Mouse (Mus musculus) c-Kit-negative CD71-positive TER-119-positive erythroid progenitor cells, embryonic 14.5 days (primary cell): Measurements from ENCODE around the gene Ddah1.

Experiments
- DNase-seq: peaks from one replicate; pipeline ENCODE4 v3.0.0-alpha.2; 2013; ENCODE audit warnings: low read depth, low spot score

The Ddah1 gene

DNA sequence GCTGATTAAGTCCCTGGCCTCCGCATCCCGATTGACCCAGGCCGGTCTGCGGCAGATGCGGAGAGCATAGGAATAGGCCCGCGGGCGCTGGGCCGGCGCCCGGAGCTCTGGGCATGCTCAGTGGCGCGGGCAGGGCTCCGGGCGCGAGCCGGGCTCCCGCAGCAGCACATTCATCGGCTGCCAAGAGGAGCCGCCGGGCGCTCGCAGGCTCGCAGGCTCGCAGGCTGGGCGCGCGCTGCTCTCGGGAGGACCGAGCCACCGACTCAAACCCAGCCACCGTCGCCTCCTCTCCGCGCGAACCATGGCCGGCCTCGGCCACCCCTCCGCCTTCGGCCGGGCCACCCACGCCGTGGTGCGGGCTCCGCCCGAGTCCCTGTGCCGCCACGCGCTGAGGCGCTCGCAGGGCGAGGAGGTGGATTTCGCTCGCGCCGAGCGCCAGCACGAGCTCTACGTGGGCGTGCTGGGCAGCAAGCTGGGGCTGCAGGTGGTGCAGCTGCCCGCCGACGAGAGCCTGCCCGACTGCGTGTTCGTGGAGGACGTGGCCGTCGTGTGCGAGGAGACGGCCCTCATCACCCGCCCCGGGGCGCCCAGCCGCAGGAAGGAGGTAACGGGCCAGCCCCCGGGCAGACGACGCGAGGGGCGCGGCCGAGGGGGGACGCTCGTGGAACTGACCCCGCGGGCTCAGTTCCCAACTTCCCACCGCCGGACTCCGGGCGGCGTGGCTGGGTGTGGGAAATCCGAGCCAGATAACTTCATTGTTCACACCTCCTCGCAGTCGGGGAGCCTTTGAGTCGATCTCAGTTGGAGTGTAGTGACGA, at the start of gene Ddah1:
Gene Ddah1, plus strand, starts transcription at position 115 of the 818 bp plus-strand sequence.
- no peak for DNase-seq

- DNase-seq: no peak
Measured at GRCm38 (mm10) chr3:145715923-145716322, 42.6 kb upstream of the Ddah1 start.

DNA sequence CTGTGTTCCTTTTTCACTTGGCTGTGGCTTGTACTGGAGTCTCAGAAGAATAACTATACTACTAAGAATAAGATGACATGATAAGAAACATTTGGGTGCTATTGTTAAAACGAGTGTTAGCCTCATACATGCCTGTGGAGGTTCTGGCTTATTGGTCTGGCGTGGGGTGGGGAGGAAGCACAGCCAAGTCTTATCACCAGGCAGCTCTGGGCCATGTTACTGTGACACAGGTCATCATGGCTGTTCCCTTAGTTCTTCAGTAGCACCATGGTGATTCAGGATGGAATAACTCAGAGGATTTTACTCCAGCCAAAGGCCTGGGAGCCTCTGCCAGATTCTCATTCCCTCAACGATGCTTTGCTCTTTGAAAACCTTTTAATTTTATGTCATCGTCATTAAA, 38.8 kb upstream of the Ddah1 start:
- DNase-seq: no peak

DNA sequence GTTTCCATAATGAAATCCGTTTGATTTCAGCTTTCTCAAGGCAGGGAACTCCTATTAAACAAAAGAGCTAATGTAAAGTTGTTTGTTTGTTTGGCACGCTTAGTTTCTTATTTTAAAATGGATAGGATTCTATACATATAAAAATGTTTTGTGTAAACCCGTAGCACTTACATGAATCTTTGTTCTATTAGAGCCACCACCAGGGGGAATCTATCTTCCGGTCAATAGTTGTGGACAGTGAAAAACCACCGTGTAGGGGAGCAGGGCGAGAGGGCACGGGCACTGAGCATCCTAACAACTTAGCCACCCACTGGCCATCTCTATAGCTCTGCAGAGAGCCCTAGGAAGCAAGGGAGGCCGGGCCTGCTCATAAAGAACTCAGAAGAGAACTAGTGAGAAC, 33.4 kb upstream of the Ddah1 start:
- DNase-seq: no peak

DNA sequence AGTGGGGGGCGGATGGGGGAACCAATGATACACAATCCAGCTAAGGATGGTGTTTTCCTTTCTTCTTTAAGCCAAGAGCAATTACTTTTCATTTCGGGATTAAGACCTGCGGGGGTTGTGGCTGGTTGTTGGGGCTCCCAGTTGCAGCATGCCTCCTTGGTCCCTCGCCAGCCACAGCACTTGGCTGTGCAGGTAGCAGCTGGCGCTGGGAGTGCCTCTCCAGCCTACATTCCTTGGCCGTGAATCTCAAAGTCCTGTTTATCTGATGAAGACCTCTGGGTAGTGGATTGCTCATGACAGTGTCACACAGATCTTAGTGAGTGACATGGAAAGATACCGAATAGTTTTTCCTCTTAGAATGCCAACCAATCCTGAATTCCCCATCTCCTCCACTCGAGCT, 30.1 kb upstream of the Ddah1 start:
- no peak for DNase-seq

DNA sequence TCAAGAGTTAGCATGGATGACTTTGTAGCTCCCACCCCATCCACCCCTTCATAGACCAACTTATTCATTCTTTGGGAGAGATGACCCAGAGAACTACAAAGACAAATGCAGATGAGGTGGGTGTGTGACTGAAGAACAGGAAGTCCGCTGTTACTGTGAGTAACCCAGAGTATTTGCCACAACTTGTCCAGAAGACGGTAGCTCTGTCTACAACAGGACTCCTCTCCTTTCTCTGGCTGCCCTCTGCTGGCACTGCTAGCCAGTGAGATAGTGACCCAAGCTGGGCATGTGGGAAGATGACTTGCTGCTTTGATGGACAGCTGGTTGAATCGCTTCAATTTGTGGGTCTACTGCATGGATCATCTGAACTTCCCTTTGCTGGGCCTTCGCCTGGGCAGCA, 28.9 kb upstream of the Ddah1 start:
- DNase-seq: no peak

GRCm38 (mm10) chr3:145730092-145730491, 28.4 kb upstream of the Ddah1 start:
- DNase-seq: no peak

DNA sequence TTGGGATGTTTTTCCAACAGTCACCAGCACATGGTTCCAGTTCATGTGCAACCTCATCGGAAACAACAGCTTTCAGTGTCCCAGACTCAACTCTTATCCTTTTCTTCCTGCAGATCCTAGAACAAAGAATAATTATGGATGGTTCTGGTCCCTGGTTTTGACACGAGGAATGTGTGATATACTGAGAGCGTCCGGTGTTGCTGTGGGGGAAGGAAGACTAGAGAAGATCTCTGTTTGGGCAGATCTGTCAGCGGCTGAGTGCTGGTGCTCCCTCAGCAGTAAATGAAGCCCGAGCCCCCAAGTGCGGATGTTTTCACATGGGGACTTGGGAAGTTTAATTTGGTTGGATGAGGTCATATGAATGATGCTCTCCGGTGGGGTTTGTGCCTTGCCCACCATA, 23.6 kb upstream of the Ddah1 start:
- DNase-seq: no peak

GRCm38 (mm10) chr3:145736562-145736961, 21.9 kb upstream of the Ddah1 start:
- DNase-seq: no peak

DNA sequence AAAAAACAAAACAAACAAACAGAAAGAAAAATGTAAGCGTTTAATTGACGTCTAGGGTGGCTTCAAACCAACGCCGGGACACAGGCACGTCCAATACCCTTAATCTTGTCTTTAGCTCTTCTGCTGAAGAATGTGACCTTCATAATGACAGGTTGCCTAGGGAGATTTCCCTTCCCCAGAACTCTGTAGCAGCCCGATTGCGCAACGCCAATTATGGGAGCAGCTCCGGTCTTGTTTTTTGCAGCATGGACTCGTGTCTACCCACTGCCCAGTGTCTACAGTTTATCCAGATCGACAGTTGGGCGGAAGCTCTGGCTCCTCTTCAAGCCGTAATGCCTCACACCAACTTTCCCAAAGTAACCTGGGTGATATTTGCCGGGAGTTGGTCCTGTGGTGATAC, 19.8 kb upstream of the Ddah1 start:
- DNase-seq: no peak

- DNase-seq: no peak
Measured at GRCm38 (mm10) chr3:145739904-145740303, 18.6 kb upstream of the Ddah1 start.

DNA sequence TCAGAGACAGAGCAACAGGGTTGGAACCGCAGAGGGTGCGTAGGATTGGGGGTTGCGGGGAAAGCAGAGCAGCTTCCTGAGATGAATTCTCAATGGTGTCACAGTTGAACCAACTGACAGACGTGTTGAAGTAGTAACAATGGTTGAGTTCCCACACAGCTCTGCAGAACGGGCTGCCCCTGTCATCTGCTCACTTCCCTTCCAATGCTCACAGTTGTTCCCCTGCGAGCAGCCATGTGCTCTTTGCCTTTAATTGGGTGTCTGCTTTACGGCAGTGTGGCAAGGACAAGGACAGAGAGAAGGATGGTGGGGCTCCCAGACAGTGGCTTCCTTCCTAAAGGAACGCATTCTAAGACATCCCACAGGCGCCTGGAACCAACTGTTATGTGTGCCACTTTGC, 15.4 kb upstream of the Ddah1 start:
- no peak for DNase-seq

DNA sequence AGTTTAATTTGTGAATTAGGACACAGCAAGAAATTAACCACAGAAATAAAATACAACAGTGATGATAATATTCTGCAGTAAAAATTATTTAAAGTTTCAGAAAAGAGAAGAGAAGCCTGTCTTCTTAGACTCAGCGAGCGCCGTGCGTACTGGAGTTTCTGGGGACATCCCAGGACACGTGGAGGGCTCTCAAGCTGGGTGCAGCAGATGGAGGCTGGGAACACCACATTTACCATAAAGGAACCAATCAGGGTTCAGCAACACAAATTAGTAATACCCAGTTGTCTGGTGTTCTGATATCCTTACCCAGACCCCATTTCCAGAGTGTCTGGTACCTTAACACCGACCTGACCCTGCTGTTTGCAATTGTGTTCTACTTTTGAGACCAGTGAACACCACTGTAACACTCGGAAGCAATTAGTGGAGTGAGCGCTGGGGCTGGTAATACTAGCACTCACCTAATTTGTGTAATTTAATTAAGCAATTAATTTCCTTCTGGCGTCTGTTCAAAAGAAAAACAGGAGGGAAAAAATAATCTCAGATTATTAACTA, 14.9 kb upstream of the Ddah1 start:
- no peak for DNase-seq

GRCm38 (mm10) chr3:145748626-145749025, 9.8 kb upstream of the Ddah1 start:
- no peak for DNase-seq

DNA sequence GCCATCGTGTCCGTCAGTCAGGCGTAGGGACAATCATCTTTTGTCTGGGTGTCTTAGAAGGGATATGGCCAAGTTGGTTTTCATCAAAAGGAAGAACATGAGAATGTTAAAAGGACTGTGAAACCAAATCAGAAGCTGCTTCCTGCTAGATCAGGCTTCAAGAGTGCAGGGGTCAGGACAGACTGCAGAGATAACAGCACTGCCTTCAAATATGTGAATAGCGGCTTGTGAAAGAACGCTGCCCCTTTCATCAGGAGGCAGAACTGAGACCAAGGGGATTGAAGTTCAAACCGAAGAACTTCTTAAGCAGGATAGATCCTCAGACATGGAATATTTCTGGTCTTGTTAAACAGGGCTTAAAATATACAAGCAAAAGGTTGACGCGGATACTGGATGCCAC, 2.0 kb upstream of the Ddah1 start:
- DNase-seq: no peak

DNA sequence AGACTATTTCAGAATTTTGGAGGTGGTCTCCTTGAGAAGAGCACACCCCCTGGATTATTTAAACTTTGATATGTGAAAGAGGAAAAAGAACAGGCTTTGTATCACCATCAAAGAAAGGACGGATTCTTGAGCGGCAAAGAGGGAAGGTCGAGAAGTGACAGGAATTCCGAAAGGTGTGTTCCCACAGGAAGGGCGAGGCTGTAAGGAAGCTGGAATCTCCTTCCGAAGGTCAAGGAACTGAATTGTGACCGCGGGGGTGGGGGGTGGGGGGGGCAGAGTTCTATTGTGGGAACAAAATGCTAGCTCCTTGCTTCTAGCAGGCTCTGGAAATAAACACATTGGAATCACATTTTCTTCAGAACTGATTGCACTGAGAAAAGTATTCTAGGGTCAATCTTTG, 1.3 kb upstream of the Ddah1 start:
- DNase-seq: no peak

- no peak for DNase-seq
Measured at GRCm38 (mm10) chr3:145757844-145758243, 631 bp upstream of the Ddah1 start.

DNA sequence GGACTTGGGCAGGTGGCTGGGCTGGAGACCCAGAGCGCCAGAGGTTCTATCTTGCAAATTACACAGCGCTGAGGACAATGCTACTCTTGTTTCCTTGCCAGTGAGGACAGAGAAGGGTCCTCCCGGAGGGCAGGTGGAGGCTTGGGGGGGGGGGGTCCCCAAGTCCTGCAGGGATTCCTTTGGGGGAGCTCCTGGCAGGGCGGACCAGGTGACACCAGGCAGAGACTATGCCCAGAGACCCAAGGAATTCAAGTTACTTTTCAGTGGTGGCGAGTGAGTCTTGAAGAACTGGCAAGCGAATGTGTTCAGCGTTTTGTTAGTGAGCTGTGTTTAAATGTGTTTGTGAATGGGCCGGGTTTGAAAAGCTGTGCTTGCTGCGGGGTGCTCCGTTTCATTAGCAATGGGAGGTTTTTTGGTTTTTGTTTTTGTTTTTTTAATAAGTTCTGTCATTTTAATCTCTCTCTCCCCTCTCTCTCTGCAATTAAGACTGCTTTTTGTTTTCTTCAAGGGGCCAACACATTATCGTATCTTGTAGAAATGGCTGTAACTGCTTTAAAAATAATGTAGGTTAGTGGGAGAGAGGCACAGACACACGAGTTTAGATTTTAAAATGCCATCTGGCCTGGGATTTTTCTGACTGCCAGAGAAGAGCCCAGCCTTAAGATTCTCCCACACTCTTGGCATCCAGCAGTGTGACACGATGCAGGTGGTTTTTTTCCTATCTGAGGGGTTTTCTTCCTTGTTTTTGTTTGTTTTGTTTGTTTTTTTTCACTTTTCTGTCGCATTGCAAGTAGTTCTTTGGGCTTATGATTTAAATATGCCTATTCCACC, 1.1 kb downstream of the Ddah1 start:
- no peak for DNase-seq

GRCm38 (mm10) chr3:145760547-145760946, 2.1 kb downstream of the Ddah1 start:
- no peak for DNase-seq

DNA sequence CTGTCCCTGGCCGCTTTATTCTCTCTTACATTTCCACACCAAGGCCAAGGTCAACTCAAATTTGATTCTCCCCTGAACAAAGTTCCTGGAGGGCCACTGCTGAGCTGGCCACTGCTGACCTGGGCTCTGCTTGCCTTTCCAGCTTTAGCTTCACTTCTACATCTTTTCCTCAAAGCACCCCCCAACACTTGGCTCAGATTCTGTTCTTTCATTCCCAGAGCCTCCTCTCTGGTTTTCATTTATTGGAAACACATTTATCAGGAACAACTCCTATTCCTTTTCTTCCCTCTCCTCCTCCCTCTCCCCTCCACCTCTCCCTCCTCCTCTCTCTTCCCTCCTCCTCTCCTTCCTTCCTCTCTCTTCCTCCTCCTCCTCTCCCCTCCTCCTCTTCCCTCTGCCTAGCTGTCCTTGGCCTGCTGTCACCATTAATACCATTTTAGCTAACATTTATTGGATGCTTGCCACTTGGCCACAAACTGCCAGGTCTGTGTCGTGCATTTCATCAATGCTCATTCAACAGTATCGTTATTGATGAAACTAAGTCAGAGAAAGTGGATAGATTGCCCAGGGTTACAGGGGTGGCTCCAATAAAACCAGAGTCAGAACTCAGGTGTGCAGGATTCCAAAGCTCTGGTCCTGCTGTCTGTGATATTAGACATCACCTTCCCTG, 3.2 kb downstream of the Ddah1 start:
- no peak for DNase-seq

DNA sequence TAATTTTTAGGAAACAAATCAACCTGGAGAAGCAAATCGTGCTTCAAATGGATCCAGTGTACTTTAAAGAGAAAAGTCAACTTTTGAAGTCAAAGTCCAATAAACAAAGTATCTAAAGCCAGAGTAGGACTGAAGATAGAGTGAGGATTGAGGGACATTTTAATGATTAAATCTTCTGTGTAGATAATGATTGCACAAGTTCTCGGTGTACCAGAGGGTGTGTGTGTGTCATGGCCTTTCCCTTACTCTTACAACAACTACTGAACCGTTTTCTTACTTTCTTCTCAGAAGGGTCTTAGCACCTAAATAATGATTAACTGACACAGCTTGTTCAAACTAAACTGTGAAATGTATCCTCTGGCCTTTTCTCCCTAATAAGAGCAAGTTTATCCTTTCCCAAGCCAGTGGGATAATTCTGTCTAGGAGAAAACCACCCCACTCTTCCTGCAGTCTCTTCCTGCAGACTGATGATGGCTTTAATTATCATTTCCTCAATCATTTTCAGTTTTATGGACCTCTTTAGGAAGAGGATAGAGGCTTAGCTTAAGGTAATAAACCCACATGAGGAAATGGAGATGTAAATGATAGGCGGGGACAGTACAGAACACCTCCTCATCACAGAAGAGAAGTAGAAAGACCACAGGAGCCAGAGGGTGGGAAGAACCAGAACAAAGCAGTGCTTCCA, 4.6 kb downstream of the Ddah1 start:
- DNase-seq: no peak

GRCm38 (mm10) chr3:145763642-145763972, 5.1 kb downstream of the Ddah1 start:
- no peak for DNase-seq
